Mouse (Mus musculus) spleen, adult 2 months (tissue): Measurements from ENCODE around the gene Gm20695. TPM values are rescaled to one million over a fixed set of nuclear protein-coding genes. Genes with fewer than 3 reads are reported as not detected.

Experiments used
- DNase-seq, 2 experiments: peaks; one replicate each; pipeline versions ENCODE4 v3.0.0 to v3.0.0-alpha.2; 2012 to 2021; ENCODE audit warnings: low spot score in 2 of 2, low read depth in 1 of 2
- H3K27ac ChIP-seq: fragments of 200-500 bp; 2 replicates; pipeline ENCODE4 v1.5.1; 2012; ENCODE audit warnings: low read length, inconsistent platforms; ENCODE audit not compliant: insufficient read depth
- H3K27me3 ChIP-seq: fragments of 200-500 bp; 2 replicates; pipeline ENCODE4 v1.6.1; 2012; ENCODE audit warnings: mild to moderate bottlenecking, moderate library complexity, low read length, inconsistent platforms; ENCODE audit not compliant: control insufficient read depth, insufficient read depth
- H3K36me3 ChIP-seq: fragments of 200-500 bp; 2 replicates; pipeline ENCODE4 v1.6.1; 2012; ENCODE audit warnings: mild to moderate bottlenecking, low read length, inconsistent platforms; ENCODE audit not compliant: control insufficient read depth, insufficient read depth
- H3K4me1 ChIP-seq: fragments of 200-500 bp; 2 replicates; pipeline ENCODE4 v1.6.1; 2011; ENCODE audit warnings: inconsistent platforms; ENCODE audit not compliant: control insufficient read depth, insufficient read depth, insufficient read length
- H3K4me3 ChIP-seq: fragments of 200-500 bp; 2 replicates; pipeline ENCODE4 v1.5.1; 2011; ENCODE audit warnings: mild to moderate bottlenecking, inconsistent platforms; ENCODE audit not compliant: insufficient read depth, insufficient read length; ENCODE audit errors: extremely low read depth
- CTCF ChIP-seq: fragments of 200-500 bp; IDR thresholded peaks from 2 replicates; pipeline ENCODE4 v1.5.1; 2011; ENCODE audit warnings: mild to moderate bottlenecking, inconsistent platforms; ENCODE audit not compliant: insufficient read depth, insufficient read length, insufficient replicate concordance; ENCODE audit errors: extremely low read depth
- POLR2A ChIP-seq: fragments of 200-500 bp; IDR thresholded peaks from 2 replicates; pipeline ENCODE4 v1.6.1; 2011; ENCODE audit warnings: low read depth, low read length, inconsistent platforms
- WGBS: fragments of 180-500 bp; shearing (Covaris S2); methylation state at CpG from one replicate; pipeline ENCODE4 v1.1.7; 2018; 5-methylcytosine and 5-hydroxymethylcytosine counted together
- polyA plus RNA-seq: library from polyadenylated mRNA; depleted of rRNA; stranded (reverse); fragments of >200 nt; gene quantifications from 2 replicates; pipeline ENCODE4 v1.2.3, GENCODE M21; 2012

The Gm20695 gene
- polyA plus RNA-seq, 1 experiment, result not detected

DNA sequence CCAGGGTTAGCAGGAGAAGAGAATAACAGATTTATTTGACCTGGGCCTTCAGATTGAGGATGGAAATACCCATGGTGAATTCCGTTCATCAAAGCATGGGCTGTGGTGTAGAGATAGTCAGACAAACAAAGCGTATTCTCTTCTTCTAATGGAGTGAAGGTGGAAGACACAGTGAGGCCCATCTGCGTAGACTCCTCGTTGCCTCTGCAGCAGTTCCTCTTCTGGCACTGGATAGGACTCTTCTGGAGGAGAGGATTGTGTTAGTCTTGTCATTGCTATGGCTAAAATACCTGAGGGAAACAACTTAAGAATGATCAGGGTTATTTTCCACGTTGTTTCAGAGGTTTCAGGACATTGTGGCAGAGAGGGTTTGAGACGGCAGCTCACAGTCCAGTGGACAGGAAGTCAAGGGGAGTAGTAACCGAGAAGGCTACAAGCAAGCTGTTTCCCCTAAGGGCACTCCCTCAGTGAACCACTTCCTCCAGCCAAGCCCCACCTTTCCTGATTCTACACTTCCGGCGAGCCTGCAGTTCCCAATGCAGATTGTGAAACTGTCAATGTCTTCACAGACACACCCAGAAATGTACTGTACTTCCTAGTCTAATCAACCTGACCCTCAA is 10.8 kb downstream of the Gm20695 start:
- TF ChIP-seq CTCF (no peak), POLR2A (peak; percentile 89)
- WGBS, result 7% methylated on average over 9 of the region's 9 CpGs

DNA sequence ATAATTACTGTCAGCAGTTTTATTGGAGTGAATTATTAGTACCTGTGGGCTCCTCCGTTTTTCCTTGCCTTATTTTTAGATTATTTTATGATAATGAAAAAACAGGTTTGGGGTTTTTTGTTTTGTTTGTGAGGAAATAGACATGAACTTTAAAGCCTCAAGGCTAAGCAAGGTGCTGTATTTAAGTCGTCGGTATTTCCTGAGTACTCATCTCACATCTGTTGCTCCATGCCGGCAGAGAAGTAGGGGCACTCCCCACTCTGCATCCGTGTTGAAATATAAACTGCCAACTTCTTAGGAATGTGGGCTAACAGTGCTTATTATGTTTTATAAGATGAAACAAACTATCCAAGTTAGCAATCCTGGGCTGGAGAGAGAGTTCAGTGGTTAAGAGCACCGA is 11.6 kb downstream of the Gm20695 start:
- Histone ChIP-seq H3K27me3 (no peaks in the 10 kb centered on the region), H3K4me3 (no peak overlapping the region), H3K36me3 (peaks cover 34% of the 10 kb centered on the region), H3K4me1 (peaks cover 13% of the 10 kb centered on the region), H3K27ac (no peak overlapping the region)
- 50% methylated on average over 6 of the region's 6 CpGs for WGBS
- DNase-seq, result no peak
- TF ChIP-seq POLR2A (no peak), CTCF (no peak)

More for the DNA sequence above, 10.8 kb downstream of the Gm20695 start:
- H3K4me1 ChIP-seq, result peaks cover 13% of the 10 kb centered on the region
- no peaks in the 10 kb centered on the region for H3K27me3 ChIP-seq
- peak overlapping the region; percentile 45 for H3K4me3 ChIP-seq
- DNase-seq, result peak; percentile 53 to 78
- peak overlapping the region; percentile 83 for H3K27ac ChIP-seq
- H3K36me3 ChIP-seq, result peaks cover 27% of the 10 kb centered on the region

GRCm38 (mm10) chr16:3896553-3896952 is 12.1 kb downstream of the Gm20695 start:
- TF ChIP-seq POLR2A, result no peak
- TF ChIP-seq CTCF, result no peak
- H3K4me1 ChIP-seq, result peaks cover 13% of the 10 kb centered on the region
- WGBS, result 94% methylated on average over 1 of the region's 1 CpGs
- no peak overlapping the region for H3K4me3 ChIP-seq
- H3K27me3 ChIP-seq, result no peaks in the 10 kb centered on the region
- H3K36me3 ChIP-seq, result peaks cover 34% of the 10 kb centered on the region
- H3K27ac ChIP-seq, result no peak overlapping the region
- no peak for DNase-seq

DNA sequence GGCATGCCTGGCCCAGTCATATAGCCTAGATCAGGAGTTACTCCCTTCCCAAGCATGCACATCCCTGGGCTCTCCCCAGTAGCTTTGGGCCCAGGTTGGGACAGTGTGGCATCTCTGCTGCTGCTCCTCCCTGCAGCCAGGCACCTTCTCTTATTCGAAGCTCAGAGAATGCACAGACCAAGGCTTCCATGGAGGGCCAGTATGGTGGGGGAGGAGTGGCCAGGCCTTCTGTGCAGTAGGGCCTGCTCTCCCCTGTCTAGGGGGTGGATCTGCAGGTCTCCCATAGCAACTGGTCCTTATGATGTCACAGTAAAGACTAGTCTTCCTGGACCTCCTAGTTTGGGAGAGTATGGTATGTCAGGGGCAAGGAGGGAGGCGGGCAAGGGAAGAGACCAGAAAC is 23.0 kb downstream of the Gm20695 start:
- DNase-seq, result no peak
- no peaks in the 10 kb centered on the region for H3K27me3 ChIP-seq
- H3K27ac ChIP-seq, result no peak overlapping the region
- H3K4me3 ChIP-seq, result no peak overlapping the region
- TF ChIP-seq CTCF, result no peak
- no peak for TF ChIP-seq POLR2A
- H3K4me1 ChIP-seq, result no peaks in the 10 kb centered on the region
- H3K36me3 ChIP-seq, result peaks cover 18% of the 10 kb centered on the region
- WGBS, result 72% methylated on average over 2 of the region's 2 CpGs

- Histone ChIP-seq H3K27ac (peak within 1 kb of the TSS; percentile 68), H3K4me1 (no peaks in the 10 kb centered on the region), H3K4me3 (peak within 1 kb of the TSS; percentile 71), H3K36me3 (peaks cover 16% of the 10 kb centered on the region), H3K27me3 (no peaks in the 10 kb centered on the region)
- WGBS, result under 1% methylated on average over 33 of the region's 33 CpGs
- TF ChIP-seq POLR2A (peak; percentile 33; the same call in 1 of the 2 replicates), CTCF (peak; percentile 87)
- DNase-seq, result peak; percentile 82 to 88
These were observed 24.2 kb downstream of the Gm20695 start, which contains the start of the genes 1700037C18Rik and Cluap1 for GRCm38 (mm10) chr16:3908537-3909111. TSS of gene 1700037C18Rik (minus strand) at chr16:3908689. TSS of gene Cluap1 (plus strand) at chr16:3908801.

GRCm38 (mm10) chr16:3909118-3909517 is 24.7 kb downstream of the Gm20695 start:
- H3K27me3 ChIP-seq, result no peaks in the 10 kb centered on the region
- H3K27ac ChIP-seq, result peak overlapping the region; percentile 54; the same call in 1 of the 2 replicates
- DNase-seq, result no peak
- TF ChIP-seq CTCF (no peak), POLR2A (no peak)
- H3K4me3 ChIP-seq, result peak overlapping the region; percentile 71
- H3K4me1 ChIP-seq, result no peaks in the 10 kb centered on the region
- peaks cover 12% of the 10 kb centered on the region for H3K36me3 ChIP-seq
- 2% methylated on average over 20 of the region's 20 CpGs for WGBS

DNA sequence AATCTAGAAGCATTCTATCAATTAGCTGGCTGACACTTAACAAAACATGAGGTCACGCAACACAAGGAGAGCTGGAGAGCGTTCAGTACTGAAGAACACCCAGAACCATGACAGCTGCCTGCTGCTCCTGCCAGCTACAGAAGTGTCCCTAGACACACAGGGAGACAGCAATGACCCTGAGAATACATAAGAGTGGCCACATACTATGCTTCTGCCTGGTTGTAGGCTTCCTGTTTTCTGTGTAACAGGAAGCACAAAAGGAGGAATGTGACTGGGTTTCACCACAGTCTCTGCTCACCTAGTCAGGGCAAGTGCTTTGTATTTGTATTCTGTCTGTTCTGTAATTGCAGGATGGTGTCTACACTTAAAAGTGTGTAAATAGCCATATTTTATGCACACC is 36.3 kb downstream of the Gm20695 start:
- peaks cover 35% of the 10 kb centered on the region for H3K36me3 ChIP-seq
- no peak overlapping the region for H3K4me3 ChIP-seq
- no peak overlapping the region for H3K27ac ChIP-seq
- no peak for DNase-seq
- TF ChIP-seq CTCF (no peak), POLR2A (no peak)
- no peaks in the 10 kb centered on the region; the same call in 1 of the 2 replicates for H3K27me3 ChIP-seq
- H3K4me1 ChIP-seq, result no peaks in the 10 kb centered on the region
- 94% methylated on average over 2 of the region's 2 CpGs for WGBS
